21 mouse cellular contexts compared by ENCODE assay signal in genomic region chr14:118659230-118659629, GRCm38 (mm10).
"Had no signal": no experiment of that assay in that cellular context is flagged by ENCODE, and none has a peak within 500 bp of the region (broad histone marks: within the 10 kb centered on the region; RNA-seq: fewer than 3 reads in every experiment).

No protein-coding gene starts in this region.

- ATAC-seq: intestine, embryonic 16.5 days had no signal

- H3K4me1 ChIP-seq: limb, embryonic 15.5 days had no signal

- H3K9ac ChIP-seq: limb, embryonic 12.5 days; limb, embryonic 15.5 days; liver, embryonic 15.5 days; midbrain, embryonic 12.5 days; midbrain, embryonic 15.5 days; neural tube, embryonic 12.5 days; neural tube, embryonic 15.5 days; stomach, embryonic 15.5 days had no signal

- DNase-seq: kidney, adult 18-20 months; kidney, adult 9 months; kidney, postnatal 14 days; kidney, postnatal 4 days; left cerebral cortex, postnatal 4 days; lung, adult 2 months; lung, postnatal 36 days; right cerebral cortex, adult 18-20 months; right cerebral cortex, postnatal 14 days; spleen, adult 18-20 months; thymus, postnatal 36 days had no signal

- H3K9me3 ChIP-seq: limb, embryonic 12.5 days; limb, embryonic 15.5 days; liver, embryonic 15.5 days; midbrain, embryonic 12.5 days; midbrain, embryonic 15.5 days; neural tube, embryonic 12.5 days; neural tube, embryonic 15.5 days; stomach, embryonic 15.5 days had no signal

- H3K36me3 ChIP-seq: limb, embryonic 12.5 days; limb, embryonic 15.5 days; liver, embryonic 15.5 days; midbrain, embryonic 12.5 days; midbrain, embryonic 15.5 days; neural tube, embryonic 12.5 days; neural tube, embryonic 15.5 days; stomach, embryonic 15.5 days had no signal

- H3K4me2 ChIP-seq: limb, embryonic 12.5 days; limb, embryonic 15.5 days; liver, embryonic 11.5 days; liver, embryonic 15.5 days; midbrain, embryonic 12.5 days; midbrain, embryonic 15.5 days; neural tube, embryonic 12.5 days; neural tube, embryonic 15.5 days; stomach, embryonic 15.5 days had no signal

- H3K4me3 ChIP-seq: limb, embryonic 12.5 days; limb, embryonic 15.5 days; liver, embryonic 15.5 days; midbrain, embryonic 12.5 days; midbrain, embryonic 15.5 days; neural tube, embryonic 12.5 days; neural tube, embryonic 15.5 days; stomach, embryonic 15.5 days had no signal

- H3K27me3 ChIP-seq: liver, embryonic 15.5 days; midbrain, embryonic 12.5 days; midbrain, embryonic 15.5 days; neural tube, embryonic 12.5 days; neural tube, embryonic 15.5 days; stomach, embryonic 15.5 days had no signal

- H3K27ac ChIP-seq: limb, embryonic 12.5 days; limb, embryonic 15.5 days; liver, embryonic 15.5 days; midbrain, embryonic 12.5 days; midbrain, embryonic 15.5 days; neural tube, embryonic 12.5 days; neural tube, embryonic 15.5 days had no signal
